Mouse (Mus musculus): Measurements from ENCODE around the gene Ldlr.

- TF ChIP-seq CHD2 (IDR thresholded peaks at IDR 0.05; ENCODE audit: low read length) = no peak
- TF ChIP-seq ETS1 (IDR thresholded peaks at IDR 0.05; ENCODE audit: low read depth, low read length) = no peak
- no peak for TF ChIP-seq EP300 (IDR thresholded peaks at IDR 0.05; ENCODE audit: low read depth in 1 of 2, low read length in 2 of 2)
- no peak for TF ChIP-seq CTCF (IDR thresholded peaks at IDR 0.05 in 2 of 3, conservative IDR thresholded peaks at IDR 0.05 in 1 of 3; ENCODE audit: control insufficient read depth in 1 of 3, insufficient read depth in 1 of 3, low read depth in 2 of 3, low read length in 3 of 3, poor library complexity in 1 of 3, severe bottlenecking in 1 of 3)
- TF ChIP-seq ZMIZ1 (IDR thresholded peaks at IDR 0.05; ENCODE audit: low read depth, low read length) = no peak
- TF ChIP-seq NRF1 (IDR thresholded peaks at IDR 0.05; ENCODE audit: insufficient read depth, low read depth, low read length, poor library complexity, severe bottlenecking) = no peak
- no peak for TF ChIP-seq UBTF (IDR thresholded peaks at IDR 0.05; ENCODE audit: borderline replicate concordance, insufficient read depth, low read depth, low read length)
- TF ChIP-seq POLR2A (IDR thresholded peaks at IDR 0.05; ENCODE audit: control insufficient read depth in 1 of 2, insufficient read depth in 1 of 2, low read depth in 1 of 2, low read length in 2 of 2, poor library complexity in 1 of 2) = no peak
- TF ChIP-seq TBP (IDR thresholded peaks at IDR 0.05; ENCODE audit: low read depth, low read length) = no peak
These were observed 26.2 kb upstream of the Ldlr start for GRCm38 (mm10) chr9:21697121-21697520.

Measured in MEL (cell line).